Mouse (Mus musculus): ENCODE data around the gene Mmrn1.

DNA sequence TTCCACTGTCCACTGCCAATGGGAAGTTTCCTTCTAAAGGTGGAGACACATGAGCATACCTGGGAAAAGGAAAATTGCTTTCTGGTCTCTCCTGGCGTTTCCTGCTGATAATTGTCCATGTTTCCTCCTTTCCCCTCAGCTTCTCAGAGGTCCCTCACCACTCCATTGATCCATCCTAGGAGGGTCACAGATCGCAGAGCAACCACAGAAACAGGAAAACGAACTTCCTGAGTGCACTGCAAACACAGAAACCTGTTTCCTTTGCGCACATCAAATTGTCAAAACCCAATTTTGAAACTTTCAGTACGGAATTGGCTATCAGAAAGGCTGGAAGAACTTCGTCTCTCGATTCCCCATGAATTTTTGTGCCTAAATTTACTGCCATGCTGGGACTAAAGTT is 19.4 kb downstream of the Mmrn1 start:
- no peak for TF ChIP-seq CTCF (IDR thresholded peaks at IDR 0.05; ENCODE audit: extremely low read depth, insufficient read length, insufficient replicate concordance, low read depth, low read length)
- no peak for TF ChIP-seq POLR2A (IDR thresholded peaks at IDR 0.05; ENCODE audit: low read depth, low read length)
